Mouse (Mus musculus) kidney, adult 2 months (tissue): ENCODE measurements around the gene Acss3. TPM values are rescaled to one million over a fixed set of nuclear protein-coding genes. Genes with fewer than 3 reads are reported as not detected.
A peak's percentile ranks its signal among the peaks of the same experiment; 100 is the strongest.

Experiments used
- DNase-seq: peaks from one replicate; pipeline ENCODE4 v3.0.0; 2021
- H3K27ac ChIP-seq: fragments of 200-500 bp; 2 replicates; pipeline ENCODE4 v1.5.1; 2012; ENCODE audit warnings: low read depth, low read length, control low read depth, inconsistent platforms; ENCODE audit not compliant: insufficient read depth
- H3K27me3 ChIP-seq: fragments of 200-500 bp; replicated peaks from 2 replicates; pipeline ENCODE4 v1.6.1; 2012; ENCODE audit warnings: mild to moderate bottlenecking, moderate library complexity, low read length, inconsistent platforms; ENCODE audit not compliant: control insufficient read depth, insufficient read depth
- H3K36me3 ChIP-seq: fragments of 200-500 bp; 2 replicates; pipeline ENCODE4 v1.6.1; 2012; ENCODE audit warnings: mild to moderate bottlenecking, moderate library complexity, low read length, inconsistent platforms; ENCODE audit not compliant: control insufficient read depth, insufficient read depth
- H3K4me1 ChIP-seq: fragments of 200-500 bp; 2 replicates; pipeline ENCODE4 v1.6.1; 2011; ENCODE audit warnings: low read length; ENCODE audit not compliant: control insufficient read depth, insufficient read depth
- H3K4me3 ChIP-seq: fragments of 200-500 bp; 2 replicates; pipeline ENCODE4 v1.5.1; 2011; ENCODE audit warnings: mild to moderate bottlenecking, low read depth, low read length, control low read depth; ENCODE audit not compliant: insufficient read depth
- CTCF ChIP-seq: fragments of 200-500 bp; conservative IDR thresholded peaks from 2 replicates; pipeline ENCODE4 v1.5.1; 2011; ENCODE audit warnings: low read depth, mild to moderate bottlenecking, control low read depth, low read length, moderate library complexity, mixed read lengths; ENCODE audit not compliant: insufficient read depth, insufficient read length
- POLR2A ChIP-seq: fragments of 200-500 bp; IDR thresholded peaks from one replicate; pipeline ENCODE4 v1.6.1; 2011; ENCODE audit warnings: low read depth, low read length, control low read depth
- WGBS: fragments of 180-500 bp; shearing (Covaris S2); methylation state at CpG from one replicate; pipeline ENCODE4 v1.1.7; 2018; 5-methylcytosine and 5-hydroxymethylcytosine counted together
- polyA plus RNA-seq: library from polyadenylated mRNA; depleted of rRNA; stranded (reverse); fragments of >200 nt; gene quantifications from 2 replicates; pipeline ENCODE4 v1.2.3, GENCODE M21; 2012

Gene Acss3
- polyA plus RNA-seq, 1 experiment, result 5.3 TPM

DNA sequence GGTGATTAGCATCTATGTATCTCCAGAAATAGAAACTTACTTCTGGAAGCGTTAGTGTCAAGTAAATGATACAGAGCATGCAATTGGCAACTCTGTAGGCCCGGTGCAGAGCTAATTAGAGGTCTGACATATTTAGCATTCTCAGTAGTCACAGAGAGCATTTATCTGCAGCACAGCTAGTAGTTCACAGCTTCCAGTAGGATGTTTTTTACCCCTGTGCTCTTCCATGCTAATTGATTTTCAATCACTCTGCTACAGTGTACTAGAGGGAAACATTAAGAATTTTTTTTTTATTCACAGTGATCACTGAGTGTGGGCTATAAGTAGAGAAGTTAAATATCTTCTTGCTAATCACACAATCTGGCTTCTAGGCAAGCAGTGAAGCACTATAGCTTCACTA, 112.3 kb downstream of the Acss3 start:
- 72% methylated on average over 2 of the region's 2 CpGs for WGBS
- TF ChIP-seq CTCF (no peak), POLR2A (no peak)
- no peak for DNase-seq
- Histone ChIP-seq H3K27me3 (no peaks in the 10 kb centered on the region), H3K36me3 (no peaks in the 10 kb centered on the region), H3K4me3 (no peak overlapping the region), H3K4me1 (no peaks in the 10 kb centered on the region), H3K27ac (no peak overlapping the region)

DNA sequence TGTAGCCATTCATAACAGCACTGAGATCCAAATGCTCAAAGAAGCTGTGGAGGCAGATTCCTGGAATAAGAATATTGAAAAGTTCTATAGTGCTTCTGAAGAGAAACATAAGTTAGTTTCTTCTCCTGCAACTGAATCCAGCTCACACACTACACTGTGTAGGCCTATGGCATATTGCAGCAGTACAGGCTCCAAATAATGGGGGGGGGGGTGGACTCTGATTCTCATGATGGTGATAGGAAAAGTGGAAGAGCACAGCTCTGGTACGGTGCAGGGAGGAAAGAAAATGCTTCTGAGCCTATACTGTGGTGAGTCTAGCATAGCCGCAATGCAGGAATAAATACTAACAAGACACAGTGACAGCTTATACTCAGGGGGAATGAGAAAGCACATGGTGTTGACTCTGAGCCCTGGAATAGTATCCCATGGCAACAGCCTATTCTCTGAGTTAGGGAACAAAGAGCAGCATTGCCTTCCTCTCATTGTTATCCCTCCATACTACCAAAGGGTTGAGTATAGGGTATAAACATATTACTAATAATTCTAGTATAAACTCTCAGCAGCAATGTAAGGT, 125.3 kb downstream of the Acss3 start:
- no peak for TF ChIP-seq POLR2A
- H3K27me3 ChIP-seq, result no peaks in the 10 kb centered on the region
- H3K27ac ChIP-seq, result no peak overlapping the region
- WGBS, result 94% methylated on average over 2 of the region's 2 CpGs
- no peaks in the 10 kb centered on the region for H3K4me1 ChIP-seq
- no peak overlapping the region for H3K4me3 ChIP-seq
- no peak for DNase-seq
- H3K36me3 ChIP-seq, result no peaks in the 10 kb centered on the region

DNA sequence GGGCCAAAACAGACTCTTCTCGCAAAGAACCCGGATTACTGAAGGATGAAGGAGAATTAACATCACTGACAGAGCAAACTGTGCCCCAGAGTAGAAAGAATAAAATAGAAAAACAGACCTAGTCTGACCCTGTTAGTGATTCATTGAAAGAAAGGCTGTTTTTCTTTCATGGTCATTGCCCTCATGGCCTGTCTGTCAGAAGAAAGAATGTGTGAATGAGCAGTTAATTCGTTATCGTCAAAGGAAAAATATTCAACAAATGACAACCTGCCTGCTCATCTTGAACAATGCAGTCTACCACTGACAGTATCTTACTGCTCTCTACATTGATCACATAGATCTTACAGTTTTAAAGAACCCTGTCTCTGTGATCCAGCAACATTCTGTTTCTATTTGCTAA, 134.0 kb downstream of the Acss3 start:
- no peaks in the 10 kb centered on the region for H3K4me1 ChIP-seq
- TF ChIP-seq CTCF (no peak), POLR2A (no peak)
- peak; percentile 42 for DNase-seq
- H3K27me3 ChIP-seq, result no peaks in the 10 kb centered on the region
- WGBS, result 26% methylated on average over 4 of the region's 4 CpGs
- no peak overlapping the region for H3K27ac ChIP-seq
- H3K36me3 ChIP-seq, result no peaks in the 10 kb centered on the region
- H3K4me3 ChIP-seq, result no peak overlapping the region

DNA sequence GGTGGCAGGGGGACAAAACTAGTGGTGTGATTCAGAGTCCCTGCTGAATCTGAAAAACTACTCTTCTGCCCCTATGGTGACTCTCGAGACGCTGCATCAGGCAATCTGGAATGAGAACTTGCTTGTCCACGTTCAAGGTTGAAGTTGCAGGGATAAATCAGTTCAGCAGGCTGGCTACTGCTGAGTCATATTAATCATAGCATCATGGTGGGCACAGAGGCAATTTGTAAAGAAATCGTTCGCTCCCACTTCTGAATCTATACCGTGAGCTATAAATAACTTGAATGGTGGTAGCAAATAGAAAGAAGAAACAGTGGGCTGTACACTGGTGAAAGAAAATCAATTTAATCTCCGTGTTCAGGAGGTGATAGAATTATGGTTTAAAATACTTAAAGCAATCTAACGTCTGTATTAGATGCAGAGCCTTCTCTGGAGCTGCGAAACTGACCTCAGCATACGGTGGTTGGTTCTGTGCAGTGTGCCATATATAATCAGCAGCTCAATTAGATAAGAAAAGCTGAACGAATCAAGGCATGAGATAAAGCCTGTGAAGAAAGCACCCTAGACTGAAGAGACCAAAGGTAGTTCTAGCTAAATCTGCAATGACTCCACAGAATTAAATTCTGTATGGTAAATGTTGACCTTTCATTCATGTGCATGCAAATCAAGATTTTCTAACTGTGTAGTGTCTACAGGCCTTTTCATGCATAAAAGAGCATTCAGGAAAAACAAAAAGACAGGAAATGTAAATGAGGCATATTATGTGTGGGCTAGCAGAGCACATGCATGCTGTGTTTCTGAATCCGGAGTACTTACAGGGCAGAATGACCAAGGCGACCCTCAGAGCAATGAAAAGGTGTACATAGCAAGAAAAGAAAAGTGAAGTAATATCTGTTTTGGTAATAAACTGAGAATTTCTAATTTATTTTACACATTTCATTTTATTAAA, 148.0 kb downstream of the Acss3 start:
- DNase-seq, result no peak
- TF ChIP-seq CTCF (no peak), POLR2A (no peak)
- Histone ChIP-seq H3K36me3 (no peaks in the 10 kb centered on the region), H3K4me3 (no peak overlapping the region), H3K27ac (no peak overlapping the region), H3K4me1 (no peaks in the 10 kb centered on the region), H3K27me3 (no peaks in the 10 kb centered on the region)
- 70% methylated on average over 13 of the region's 13 CpGs for WGBS

DNA sequence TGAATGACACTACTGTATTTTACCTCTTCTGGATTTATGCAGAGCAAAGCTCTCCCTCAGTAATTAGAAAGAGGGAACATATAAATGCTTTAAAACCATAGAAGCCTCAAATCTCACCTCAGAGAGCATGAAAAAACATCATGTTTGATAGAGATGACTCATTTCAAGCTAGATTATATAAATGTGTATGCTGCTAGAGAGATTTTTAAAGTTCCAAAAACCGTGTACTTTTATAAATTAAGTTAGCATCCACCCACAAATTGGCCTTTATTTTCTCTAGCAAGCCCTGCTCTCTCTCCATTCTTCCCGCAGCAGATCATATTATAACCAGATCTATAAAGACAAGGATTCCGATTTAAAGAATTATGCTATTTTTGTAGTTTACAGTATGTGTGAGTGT, 164.4 kb downstream of the Acss3 start:
- TF ChIP-seq CTCF (no peak), POLR2A (no peak)
- WGBS, result 86% methylated on average over 3 of the region's 3 CpGs
- H3K27me3 ChIP-seq, result no peaks in the 10 kb centered on the region
- H3K4me1 ChIP-seq, result no peaks in the 10 kb centered on the region
- H3K4me3 ChIP-seq, result no peak overlapping the region
- no peak for DNase-seq
- H3K27ac ChIP-seq, result no peak overlapping the region
- no peaks in the 10 kb centered on the region for H3K36me3 ChIP-seq

DNA sequence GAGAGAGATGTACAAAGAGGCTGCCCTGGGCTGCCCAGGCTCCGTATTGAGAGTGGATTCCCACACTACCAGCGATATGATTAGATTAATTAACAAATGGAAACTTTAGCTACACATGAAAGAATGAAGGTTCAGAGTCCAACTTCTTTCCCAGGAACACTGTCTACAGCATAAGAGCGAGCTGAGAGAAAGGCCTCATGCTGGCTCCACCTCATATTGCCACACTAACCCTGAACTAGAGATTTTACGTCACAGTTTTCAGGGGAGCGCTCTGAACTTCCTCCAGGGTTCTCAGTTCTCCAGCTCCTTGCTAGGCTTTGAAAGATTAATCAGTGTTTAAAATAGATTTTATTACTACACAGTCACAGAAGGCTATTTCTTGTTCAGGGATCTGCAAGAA, 182.1 kb downstream of the Acss3 start:
- H3K27ac ChIP-seq, result no peak overlapping the region
- 53% methylated on average over 5 of the region's 5 CpGs for WGBS
- no peaks in the 10 kb centered on the region for H3K27me3 ChIP-seq
- H3K4me1 ChIP-seq, result peaks cover 3% of the 10 kb centered on the region; the same call in 1 of the 2 replicates
- TF ChIP-seq CTCF (no peak), POLR2A (no peak)
- DNase-seq, result peak; percentile 25
- no peak overlapping the region for H3K4me3 ChIP-seq
- no peaks in the 10 kb centered on the region for H3K36me3 ChIP-seq

DNA sequence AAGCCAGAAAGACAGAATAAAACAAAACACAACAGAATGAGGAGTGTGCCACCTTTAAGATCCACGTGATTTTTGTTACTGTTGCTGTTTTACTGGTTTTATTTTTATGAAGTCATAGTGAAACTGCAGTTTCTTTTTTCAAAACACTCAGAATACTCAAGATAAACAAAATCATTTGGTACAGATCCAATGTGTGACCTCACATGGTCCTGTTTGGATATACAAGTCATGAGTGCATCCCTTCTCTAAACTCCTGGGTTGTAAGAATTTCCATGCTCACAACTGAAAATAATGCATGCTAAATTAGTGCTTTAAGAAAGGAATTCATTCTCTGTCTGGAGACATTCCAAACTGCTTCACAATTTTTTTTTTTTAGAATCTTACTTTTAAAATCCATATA, 184.0 kb downstream of the Acss3 start:
- 58% methylated on average over 1 of the region's 1 CpGs for WGBS
- TF ChIP-seq POLR2A (no peak), CTCF (no peak)
- Histone ChIP-seq H3K4me3 (no peak overlapping the region), H3K36me3 (no peaks in the 10 kb centered on the region), H3K4me1 (peaks cover 3% of the 10 kb centered on the region; the same call in 1 of the 2 replicates), H3K27ac (no peak overlapping the region), H3K27me3 (no peaks in the 10 kb centered on the region)
- no peak for DNase-seq
